Mouse (Mus musculus): ENCODE data around the gene Rcc2. TPM values are rescaled to one million over a fixed set of nuclear protein-coding genes. Genes with fewer than 3 reads are reported as not detected.

Gene Rcc2
- 9.8 and 10.7 TPM in 2 replicates for polyA plus RNA-seq (2015; fragmentation: Nextera tagmentation; extraction: Ambion mirVana)

DNA sequence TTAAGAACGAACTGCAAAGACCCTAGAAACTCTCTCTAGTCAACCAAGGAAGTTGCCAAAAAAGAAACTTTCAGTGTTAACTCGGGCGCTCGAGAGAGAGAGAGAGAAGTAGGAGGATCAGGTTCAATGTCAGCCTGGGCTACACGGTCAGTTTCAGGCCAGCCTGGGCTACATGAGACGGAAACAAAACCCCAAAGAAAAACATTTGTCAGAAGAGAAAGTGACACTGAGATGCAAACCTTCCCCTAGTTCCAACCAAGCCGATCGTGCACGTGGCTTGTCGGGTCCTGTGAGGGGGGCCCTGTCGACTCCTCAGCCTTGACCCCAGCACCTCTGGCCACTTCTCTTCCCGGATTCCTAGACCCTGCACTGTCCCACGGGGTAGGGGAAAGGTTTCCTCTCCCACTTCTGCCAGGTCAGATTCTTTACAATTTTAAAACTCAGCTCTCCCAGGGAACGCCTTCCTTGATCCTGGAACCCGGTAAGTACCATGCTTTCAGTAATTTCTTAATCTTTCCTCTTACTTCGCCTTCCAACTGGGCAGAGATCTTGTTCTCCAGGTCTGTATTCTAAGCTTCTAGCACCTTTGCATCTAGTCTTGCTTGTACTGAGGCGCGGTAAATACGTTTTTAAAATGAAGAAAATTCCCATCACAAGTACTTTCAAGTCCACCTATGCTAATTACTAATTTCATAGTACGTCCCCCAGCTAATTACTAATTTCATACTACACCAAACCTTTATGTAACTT lies at the start of gene Rcc2:
Rcc2 (plus strand) TSS at position 273 of the 750 bp plus-strand sequence.
- Histone ChIP-seq H3K9me3 (no peaks in the 10 kb centered on the region), H3K9ac (peak within 1 kb of the TSS; percentile 95), H3K36me3 (peaks cover 9% of the 10 kb centered on the region), H3K4me3 (peak within 1 kb of the TSS; percentile 94), H3K4me2 (peak within 1 kb of the TSS; percentile 88), H3K27me3 (replicated peaks) (peaks cover 13% of the 10 kb centered on the region), H3K4me1 (peaks cover 40% of the 10 kb centered on the region), H3K27ac (replicated peaks) (peak within 1 kb of the TSS; percentile 97)
- 8% methylated on average over 20 of the region's 20 CpGs for WGBS
- ATAC-seq (ENCODE audit: extremely low read depth, insufficient number of reproducible peaks, low FRiP score, low TSS enrichment): no peak

GRCm38 (mm10) chr4:140653835-140654583 lies 46.3 kb upstream of the Rcc2 start:
- Histone ChIP-seq H3K36me3 (no peaks in the 10 kb centered on the region), H3K9me3 (no peaks in the 10 kb centered on the region), H3K4me3 (no peak overlapping the region), H3K27ac (replicated peaks) (no peak overlapping the region), H3K4me2 (no peak overlapping the region), H3K4me1 (peaks cover 34% of the 10 kb centered on the region), H3K27me3 (replicated peaks) (no peaks in the 10 kb centered on the region; the same call in 1 of the 2 replicates), H3K9ac (no peak overlapping the region)
- ATAC-seq (ENCODE audit: extremely low read depth, insufficient number of reproducible peaks, low FRiP score, low TSS enrichment): no peak
- 46% methylated on average over 14 of the region's 14 CpGs for WGBS

GRCm38 (mm10) chr4:140654798-140655197 lies 45.5 kb upstream of the Rcc2 start:
- no peak overlapping the region for H3K4me3 ChIP-seq

GRCm38 (mm10) chr4:140656529-140656928 lies 43.8 kb upstream of the Rcc2 start:
- Histone ChIP-seq H3K9ac (no peak overlapping the region; the same call in 1 of the 2 replicates), H3K4me1 (peaks cover 30% of the 10 kb centered on the region), H3K27me3 (replicated peaks) (no peaks in the 10 kb centered on the region; the same call in 1 of the 2 replicates), H3K4me3 (no peak overlapping the region), H3K36me3 (no peaks in the 10 kb centered on the region), H3K4me2 (no peak overlapping the region), H3K27ac (replicated peaks) (no peak overlapping the region), H3K9me3 (no peaks in the 10 kb centered on the region)
- no peak for ATAC-seq (ENCODE audit: extremely low read depth, insufficient number of reproducible peaks, low FRiP score, low TSS enrichment)
- 73% methylated on average over 8 of the region's 8 CpGs for WGBS

More at GRCm38 (mm10) chr4:140654798-140655197, 45.5 kb upstream of the Rcc2 start:
- 68% methylated on average over 8 of the region's 8 CpGs for WGBS
- Histone ChIP-seq H3K27me3 (replicated peaks) (no peaks in the 10 kb centered on the region; the same call in 1 of the 2 replicates), H3K4me2 (no peak overlapping the region), H3K9ac (no peak overlapping the region), H3K36me3 (no peaks in the 10 kb centered on the region), H3K9me3 (no peaks in the 10 kb centered on the region), H3K27ac (replicated peaks) (no peak overlapping the region), H3K4me1 (peaks cover 27% of the 10 kb centered on the region)
- no peak for ATAC-seq (ENCODE audit: extremely low read depth, insufficient number of reproducible peaks, low FRiP score, low TSS enrichment)

GRCm38 (mm10) chr4:140657681-140658575 lies 42.4 kb upstream of the Rcc2 start:
- peaks cover 44% of the 10 kb centered on the region for H3K4me1 ChIP-seq
- 7% methylated on average over 24 of the region's 24 CpGs for WGBS
- H3K36me3 ChIP-seq: no peaks in the 10 kb centered on the region
- no peaks in the 10 kb centered on the region; the same call in 1 of the 2 replicates for H3K27me3 ChIP-seq (replicated peaks)
- peak overlapping the region; percentile 63 for H3K4me2 ChIP-seq
- H3K27ac ChIP-seq (replicated peaks): peak overlapping the region; percentile 96
- ATAC-seq (ENCODE audit: extremely low read depth, insufficient number of reproducible peaks, low FRiP score, low TSS enrichment): peak; percentile 56
- peak overlapping the region; percentile 23 for H3K4me3 ChIP-seq
- peak overlapping the region; percentile 78 for H3K9ac ChIP-seq
- H3K9me3 ChIP-seq: no peaks in the 10 kb centered on the region

DNA sequence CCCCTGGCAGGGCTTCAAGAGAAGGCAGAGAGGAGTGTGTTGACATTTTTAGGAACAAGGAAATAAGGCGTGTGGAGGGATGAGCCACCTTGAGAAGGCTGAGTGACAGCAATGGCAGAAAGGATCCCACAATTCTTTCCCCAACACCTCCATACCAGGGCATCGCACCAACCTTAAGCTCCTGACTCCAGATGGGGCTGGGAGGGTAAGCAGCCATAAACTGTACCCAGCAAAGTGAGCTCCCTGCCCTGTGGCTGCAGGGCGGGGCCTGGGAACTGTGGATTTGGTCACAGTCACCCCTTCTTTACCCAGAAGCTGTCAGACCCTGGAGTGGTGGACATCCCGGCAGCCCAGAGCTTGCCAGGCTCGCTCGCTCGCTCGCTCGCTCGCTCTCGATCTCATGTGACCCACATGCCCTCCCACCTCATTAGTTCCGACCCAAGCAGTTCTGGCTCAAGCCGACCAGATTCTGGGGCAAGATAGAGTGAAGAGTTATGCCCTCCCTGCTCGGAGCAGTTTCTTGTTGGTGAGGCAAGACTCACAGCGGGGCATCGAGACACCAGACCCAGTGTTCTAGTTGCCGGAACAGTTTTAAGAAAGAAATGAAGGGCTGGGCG lies 38.8 kb upstream of the Rcc2 start:
- Histone ChIP-seq H3K4me1 (peaks cover 48% of the 10 kb centered on the region), H3K9me3 (no peaks in the 10 kb centered on the region), H3K36me3 (no peaks in the 10 kb centered on the region), H3K4me2 (no peak overlapping the region), H3K27me3 (replicated peaks) (no peaks in the 10 kb centered on the region; the same call in 1 of the 2 replicates), H3K9ac (no peak overlapping the region), H3K27ac (replicated peaks) (no peak overlapping the region), H3K4me3 (no peak overlapping the region)
- WGBS: 68% methylated on average over 18 of the region's 18 CpGs
- ATAC-seq (ENCODE audit: extremely low read depth, insufficient number of reproducible peaks, low FRiP score, low TSS enrichment): no peak

GRCm38 (mm10) chr4:140662453-140662852 lies 37.9 kb upstream of the Rcc2 start:
- no peak for ATAC-seq (ENCODE audit: extremely low read depth, insufficient number of reproducible peaks, low FRiP score, low TSS enrichment)
- Histone ChIP-seq H3K4me1 (peaks cover 41% of the 10 kb centered on the region), H3K36me3 (no peaks in the 10 kb centered on the region), H3K4me3 (no peak overlapping the region), H3K9me3 (no peaks in the 10 kb centered on the region), H3K4me2 (no peak overlapping the region), H3K27me3 (replicated peaks) (no peaks in the 10 kb centered on the region; the same call in 1 of the 2 replicates), H3K9ac (peak overlapping the region; percentile 58), H3K27ac (replicated peaks) (0 out of 2 replicates have a peak overlapping the region, but pooled peaks have one; percentile 32)
- 21% methylated on average over 7 of the region's 7 CpGs for WGBS

DNA sequence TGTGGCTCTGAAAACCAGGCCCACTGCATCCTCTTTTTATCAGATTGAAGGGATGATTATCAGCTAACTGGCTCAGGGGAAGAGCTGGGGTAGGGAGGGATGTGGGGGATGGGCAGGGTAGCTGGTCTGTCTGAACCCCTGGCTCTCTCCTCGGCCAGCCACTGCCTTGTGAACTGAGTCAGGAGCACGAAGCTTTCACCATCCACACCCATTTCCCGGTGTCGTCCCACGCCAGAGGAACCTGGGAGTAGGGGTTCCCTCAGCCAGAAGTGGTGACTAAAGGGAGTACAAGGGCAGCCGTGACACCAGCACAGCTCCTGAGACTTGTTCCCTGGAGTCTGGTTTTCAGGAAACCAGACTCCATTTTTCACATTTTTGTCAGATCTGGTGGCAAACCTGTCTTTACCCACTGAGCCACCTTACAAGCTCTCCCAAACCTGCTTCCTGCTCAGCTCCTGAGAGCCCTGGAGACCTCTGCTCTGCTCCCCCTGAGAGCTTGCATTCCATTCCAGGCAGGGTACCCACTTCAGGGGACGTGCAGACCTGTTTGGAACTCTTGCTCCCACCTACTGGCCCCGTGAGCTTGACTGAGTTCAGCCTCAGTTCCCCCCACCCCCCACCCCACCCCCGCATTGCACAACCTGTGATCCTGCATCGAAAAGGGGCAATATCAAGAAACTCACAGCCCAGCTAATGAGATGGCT lies 37.3 kb upstream of the Rcc2 start:
- no peak for ATAC-seq (ENCODE audit: extremely low read depth, insufficient number of reproducible peaks, low FRiP score, low TSS enrichment)
- no peak overlapping the region for H3K4me3 ChIP-seq
- H3K4me1 ChIP-seq: peaks cover 35% of the 10 kb centered on the region
- 26% methylated on average over 10 of the region's 10 CpGs for WGBS
- H3K36me3 ChIP-seq: no peaks in the 10 kb centered on the region
- H3K9ac ChIP-seq: peak overlapping the region; percentile 58
- H3K27me3 ChIP-seq (replicated peaks): no peaks in the 10 kb centered on the region; the same call in 1 of the 2 replicates
- H3K4me2 ChIP-seq: no peak overlapping the region
- no peaks in the 10 kb centered on the region for H3K9me3 ChIP-seq
- H3K27ac ChIP-seq (replicated peaks): 0 out of 2 replicates have a peak overlapping the region, but pooled peaks have one; percentile 32

- no peak overlapping the region for H3K9ac ChIP-seq
- H3K27ac ChIP-seq (replicated peaks): no peak overlapping the region
- H3K27me3 ChIP-seq (replicated peaks): no peaks in the 10 kb centered on the region; the same call in 1 of the 2 replicates
- no peaks in the 10 kb centered on the region for H3K36me3 ChIP-seq
- no peak for ATAC-seq (ENCODE audit: extremely low read depth, insufficient number of reproducible peaks, low FRiP score, low TSS enrichment)
- 73% methylated on average over 7 of the region's 7 CpGs for WGBS
- H3K4me2 ChIP-seq: no peak overlapping the region
- H3K4me3 ChIP-seq: no peak overlapping the region
- H3K9me3 ChIP-seq: no peaks in the 10 kb centered on the region
- peaks cover 25% of the 10 kb centered on the region for H3K4me1 ChIP-seq
Observed at GRCm38 (mm10) chr4:140665053-140665452, 35.3 kb upstream of the Rcc2 start.

GRCm38 (mm10) chr4:140665760-140666159 lies 34.6 kb upstream of the Rcc2 start, which contains the start of gene Arhgef10l:
Gene Arhgef10l (minus strand): TSS chr4:140666012.
- H3K4me3 ChIP-seq: no peak within 1 kb of the TSS
- H3K4me2 ChIP-seq: no peak within 1 kb of the TSS
- H3K27me3 ChIP-seq (replicated peaks): no peaks in the 10 kb centered on the region; the same call in 1 of the 2 replicates
- no peaks in the 10 kb centered on the region for H3K36me3 ChIP-seq
- H3K4me1 ChIP-seq: peaks cover 25% of the 10 kb centered on the region
- no peaks in the 10 kb centered on the region for H3K9me3 ChIP-seq
- 59% methylated on average over 11 of the region's 11 CpGs for WGBS
- H3K9ac ChIP-seq: no peak within 1 kb of the TSS
- ATAC-seq (ENCODE audit: extremely low read depth, insufficient number of reproducible peaks, low FRiP score, low TSS enrichment): no peak
- H3K27ac ChIP-seq (replicated peaks): no peak within 1 kb of the TSS; the same call in 1 of the 2 replicates

Measured in heart, embryonic 13.5 days (tissue).